In genomic region chr19:37175919-37176318, GRCm38 (mm10) we compare ENCODE assay signal across 8 mouse cellular contexts. TPM values are rescaled to one million over a fixed set of nuclear protein-coding genes. Genes with fewer than 3 reads are reported as not detected.
DNase-seq lines count a peak whose midpoint lies in the region; ATAC-seq lines count a peak whose summit lies in the region.

No protein-coding gene starts in this region.

- H3K36me3 ChIP-seq in erythroblast, embryonic 14.5 days (ENCODE audit: control insufficient read depth): peaks cover 30% of the 10 kb centered on the region
- no peaks in the 10 kb centered on the region for H3K36me3 ChIP-seq in forebrain, embryonic 11.5 days (ENCODE audit: control insufficient read depth, insufficient read depth, low read length)
- no peaks in the 10 kb centered on the region for H3K36me3 ChIP-seq in intestine, embryonic 15.5 days
- H3K36me3 ChIP-seq in liver, embryonic 11.5 days (ENCODE audit: control insufficient read depth, insufficient read depth, low read length): no peaks in the 10 kb centered on the region

- H3K4me3 ChIP-seq in erythroblast, embryonic 14.5 days (replicated peaks): peak overlapping the region; percentile 65
- H3K4me3 ChIP-seq in forebrain, embryonic 11.5 days (ENCODE audit: low read depth, low read length): no peak overlapping the region; the same call in 1 of the 2 replicates
- H3K4me3 ChIP-seq in intestine, embryonic 15.5 days (replicated peaks): peak overlapping the region; percentile 69; the same call in 1 of the 2 replicates
- H3K4me3 ChIP-seq in liver, embryonic 11.5 days (ENCODE audit: low read depth, low read length): peak overlapping the region; percentile 69

- peak; percentile 86 for DNase-seq in adipocyte (ENCODE audit: low spot score)
- no peak for DNase-seq in forebrain, embryonic 11.5 days (ENCODE audit: low spot score)
- DNase-seq in liver, embryonic 11.5 days (ENCODE audit: low spot score): no peak
- DNase-seq in retina, embryonic 14.5 days (ENCODE audit: low spot score): peak; percentile 51

- peak overlapping the region; percentile 98; the same call in 1 of the 2 replicates for H3K4me2 ChIP-seq in forebrain, embryonic 11.5 days (ENCODE audit: low read depth, low read length, severe bottlenecking)
- H3K4me2 ChIP-seq in intestine, embryonic 15.5 days (replicated peaks): peak overlapping the region; percentile 100
- H3K4me2 ChIP-seq in liver, embryonic 11.5 days: peak overlapping the region; percentile 98

- H3K27me3 ChIP-seq in erythroblast, embryonic 14.5 days (ENCODE audit: control insufficient read depth): peaks cover 70% of the 10 kb centered on the region
- H3K27me3 ChIP-seq in forebrain, embryonic 11.5 days (ENCODE audit: control insufficient read depth, insufficient read depth, low read length): peaks cover 11% of the 10 kb centered on the region
- H3K27me3 ChIP-seq in intestine, embryonic 15.5 days (replicated peaks): peaks cover 6% of the 10 kb centered on the region; the same call in 1 of the 2 replicates
- peaks cover 40% of the 10 kb centered on the region for H3K27me3 ChIP-seq in liver, embryonic 11.5 days (replicated peaks; ENCODE audit: control insufficient read depth, insufficient read depth, low read length)

- H3K9me3 ChIP-seq in erythroblast, embryonic 14.5 days (ENCODE audit: control insufficient read depth, low read length): peaks cover 15% of the 10 kb centered on the region
- H3K9me3 ChIP-seq in forebrain, embryonic 11.5 days (ENCODE audit: control insufficient read depth, low read length): no peaks in the 10 kb centered on the region
- H3K9me3 ChIP-seq in intestine, embryonic 15.5 days: no peaks in the 10 kb centered on the region
- H3K9me3 ChIP-seq in liver, embryonic 11.5 days (ENCODE audit: control insufficient read depth, low read length): no peaks in the 10 kb centered on the region

- no peak overlapping the region for H3K9ac ChIP-seq in forebrain, embryonic 11.5 days (ENCODE audit: low read length)
- H3K9ac ChIP-seq in intestine, embryonic 15.5 days: no peak overlapping the region
- no peak overlapping the region for H3K9ac ChIP-seq in liver, embryonic 11.5 days (ENCODE audit: low read depth, low read length)

- peaks cover 67% of the 10 kb centered on the region for H3K4me1 ChIP-seq in erythroblast, embryonic 14.5 days (ENCODE audit: control insufficient read depth)
- H3K4me1 ChIP-seq in forebrain, embryonic 11.5 days (replicated peaks; ENCODE audit: control insufficient read depth, insufficient read depth, low read length): peaks cover 7% of the 10 kb centered on the region; the same call in 1 of the 2 replicates
- peaks cover 9% of the 10 kb centered on the region for H3K4me1 ChIP-seq in intestine, embryonic 15.5 days (replicated peaks)
- peaks cover 11% of the 10 kb centered on the region for H3K4me1 ChIP-seq in liver, embryonic 11.5 days (replicated peaks; ENCODE audit: control insufficient read depth, insufficient read depth, low read length)

- ATAC-seq in erythroblast, adult 5-6 weeks (replicated peaks; ENCODE audit: low FRiP score, poor library complexity, severe bottlenecking): no peak
- ATAC-seq in forebrain, embryonic 11.5 days (replicated peaks; ENCODE audit: low FRiP score): no peak
- ATAC-seq in intestine, embryonic 15.5 days: no peak
- ATAC-seq in liver, embryonic 11.5 days (replicated peaks; ENCODE audit: low FRiP score): no peak
- ATAC-seq in erythroid progenitor cell, adult 5-6 weeks (replicated peaks; ENCODE audit: low FRiP score, poor library complexity, severe bottlenecking): no peak

- H3K27ac ChIP-seq in forebrain, embryonic 11.5 days (ENCODE audit: low read depth, low read length): no peak overlapping the region
- H3K27ac ChIP-seq in intestine, embryonic 15.5 days: no peak overlapping the region
- no peak overlapping the region for H3K27ac ChIP-seq in liver, embryonic 11.5 days (ENCODE audit: low read depth, low read length)

- WGBS in forebrain, embryonic 11.5 days: 12% methylated on average over 6 of the region's 6 CpGs
- WGBS in intestine, embryonic 15.5 days: 10% methylated on average over 6 of the region's 6 CpGs
- 11% methylated on average over 6 of the region's 6 CpGs for WGBS in liver, embryonic 11.5 days

RNA-seq across cellular contexts. Expression of gene March5, which starts 31.4 kb away (rescaled TPM):
- polyA plus RNA-seq in erythroblast, embryonic 14.5 days (2012): 23.8 and 29.4 TPM in 2 replicates
- total RNA-seq in erythroblast, adult 5-6 weeks (2015; ENCODE audit: low replicate concordance): 393 and 429 TPM in 2 replicates
- total RNA-seq in erythroblast, adult 5-6 weeks (2017; ENCODE audit: low replicate concordance): 510 and 553 TPM in 2 replicates
- polyA plus RNA-seq in forebrain, embryonic 11.5 days (2014; fragmentation: Nextera tagmentation; extraction: Ambion mirVana): 146 and 165 TPM in 2 replicates
- 69.9 and 75.8 TPM in 2 replicates for polyA plus RNA-seq in intestine, embryonic 15.5 days (2015; fragmentation: Nextera tagmentation; extraction: Ambion mirVana)
- polyA plus RNA-seq in liver, embryonic 11.5 days (2014; fragmentation: Nextera tagmentation; extraction: Ambion mirVana): 117 and 130 TPM in 2 replicates
- 361 and 388 TPM in 2 replicates for total RNA-seq in erythroid progenitor cell, adult 5-6 weeks (2015; ENCODE audit: low replicate concordance)
- total RNA-seq in erythroid progenitor cell, adult 5-6 weeks (2017; ENCODE audit: low replicate concordance): 349 and 424 TPM in 2 replicates

RNA-seq across cellular contexts. Expression of gene Cpeb3, which starts 32.5 kb away (rescaled TPM):
- 7.6 and 10.1 TPM in 2 replicates for polyA plus RNA-seq in erythroblast, embryonic 14.5 days (2012)
- 76.5 and 113 TPM in 2 replicates for total RNA-seq in erythroblast, adult 5-6 weeks (2015; ENCODE audit: low replicate concordance)
- total RNA-seq in erythroblast, adult 5-6 weeks (2017; ENCODE audit: low replicate concordance): 90.5 and 97.3 TPM in 2 replicates
- 1.6 and 2.4 TPM in 2 replicates for polyA plus RNA-seq in forebrain, embryonic 11.5 days (2014; fragmentation: Nextera tagmentation; extraction: Ambion mirVana)
- polyA plus RNA-seq in intestine, embryonic 15.5 days (2015; fragmentation: Nextera tagmentation; extraction: Ambion mirVana): 0.85 and 1.0 TPM in 2 replicates
- polyA plus RNA-seq in liver, embryonic 11.5 days (2014; fragmentation: Nextera tagmentation; extraction: Ambion mirVana): 1.3 and 2.0 TPM in 2 replicates
- total RNA-seq in erythroid progenitor cell, adult 5-6 weeks (2015; ENCODE audit: low replicate concordance): 39.6 and 42.8 TPM in 2 replicates
- total RNA-seq in erythroid progenitor cell, adult 5-6 weeks (2017; ENCODE audit: low replicate concordance): 38.5 and 42.5 TPM in 2 replicates

Comparison
In these comparisons a context has a peak if more than half of its experiments do, and no peak if none do; other contexts are left out.
1. DNase-seq: peak in adipocyte (single experiment) and retina, embryonic 14.5 days (single experiment); none in forebrain, embryonic 11.5 days (single experiment) and liver, embryonic 11.5 days (single experiment).
2. Peak in every context shown above with its lines, with median percentiles within 50 percentile points of each other: H3K4me2 ChIP-seq.